Mouse (Mus musculus): ENCODE measurements at regions not wholly inside any gene's neighbourhood (a gene's known extent, or its start where the extent isn't known, plus 50 kb on each side); places are given as distances from the start of the nearest gene placed in this dataset.
"Not testable (repeated sequence)": the region's sequence is repeated elsewhere in the genome, so short reads cannot be mapped to it uniquely, and the experiment has no call there.

DNA sequence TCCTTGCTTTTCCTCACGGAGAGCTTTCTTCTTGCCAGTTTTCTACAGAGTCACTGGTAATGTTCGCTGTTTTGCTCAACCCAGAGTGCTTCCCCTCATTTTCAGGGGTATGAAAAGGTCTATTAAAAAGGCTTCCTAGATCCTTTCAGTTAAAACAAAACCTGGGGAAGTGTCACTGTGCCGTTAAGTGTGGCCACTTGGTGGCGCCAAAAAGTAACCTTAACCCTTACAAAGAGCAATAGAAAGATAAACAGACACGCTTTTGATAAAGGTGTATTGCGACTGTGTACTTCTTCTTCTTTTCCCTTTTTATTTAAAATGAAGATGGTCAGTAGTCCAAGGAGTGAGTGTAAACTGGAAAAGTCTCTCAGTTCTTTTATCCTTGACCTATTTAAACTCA, 145.2 kb upstream of the Smlr1 start:
- peak; percentile 76 to 77 for DNase-seq

GRCm38 (mm10) chr10:25677889-25678288, 141.8 kb upstream of the Smlr1 start:
- peak; percentile 11 to 24 for DNase-seq

DNA sequence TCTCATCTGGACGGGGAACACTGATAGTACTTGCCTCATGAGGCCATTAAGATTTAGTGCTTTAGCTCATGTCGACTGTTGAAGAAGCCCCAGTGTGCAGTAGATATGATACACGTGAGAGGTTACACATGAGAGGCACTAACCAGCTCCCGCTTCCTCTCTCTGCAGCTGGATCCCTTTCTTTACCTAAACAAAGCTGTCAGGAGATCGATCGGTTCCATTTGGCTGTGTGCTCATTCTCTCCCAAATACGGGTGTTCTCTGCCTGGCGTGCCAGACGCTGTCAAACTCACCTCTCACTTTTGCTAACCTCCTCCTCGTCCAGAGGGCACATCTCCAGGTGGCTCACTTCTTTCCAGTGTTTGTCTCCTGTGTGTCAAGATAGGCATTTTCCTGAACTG, 139.3 kb upstream of the Smlr1 start:
- no peak for DNase-seq

DNA sequence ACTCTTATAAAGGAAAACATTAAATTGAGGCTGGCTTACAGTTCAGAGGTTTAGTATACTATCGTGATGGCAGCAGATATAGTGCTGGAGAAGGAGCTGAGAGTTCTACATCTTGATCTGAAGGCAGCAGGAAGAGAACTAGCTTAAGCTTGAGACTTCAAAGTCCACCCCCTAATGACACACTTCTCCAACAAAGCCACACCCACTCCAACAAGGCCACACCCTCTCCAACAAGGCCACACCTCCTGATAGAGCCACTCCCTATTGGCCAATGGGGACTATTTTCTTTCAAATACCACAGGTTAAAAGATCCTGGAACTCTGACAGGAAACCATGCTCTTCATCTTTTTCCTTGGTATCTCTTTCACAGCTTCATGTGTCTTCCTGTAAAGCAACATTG, 134.0 kb upstream of the Smlr1 start:
- no peak for DNase-seq

DNA sequence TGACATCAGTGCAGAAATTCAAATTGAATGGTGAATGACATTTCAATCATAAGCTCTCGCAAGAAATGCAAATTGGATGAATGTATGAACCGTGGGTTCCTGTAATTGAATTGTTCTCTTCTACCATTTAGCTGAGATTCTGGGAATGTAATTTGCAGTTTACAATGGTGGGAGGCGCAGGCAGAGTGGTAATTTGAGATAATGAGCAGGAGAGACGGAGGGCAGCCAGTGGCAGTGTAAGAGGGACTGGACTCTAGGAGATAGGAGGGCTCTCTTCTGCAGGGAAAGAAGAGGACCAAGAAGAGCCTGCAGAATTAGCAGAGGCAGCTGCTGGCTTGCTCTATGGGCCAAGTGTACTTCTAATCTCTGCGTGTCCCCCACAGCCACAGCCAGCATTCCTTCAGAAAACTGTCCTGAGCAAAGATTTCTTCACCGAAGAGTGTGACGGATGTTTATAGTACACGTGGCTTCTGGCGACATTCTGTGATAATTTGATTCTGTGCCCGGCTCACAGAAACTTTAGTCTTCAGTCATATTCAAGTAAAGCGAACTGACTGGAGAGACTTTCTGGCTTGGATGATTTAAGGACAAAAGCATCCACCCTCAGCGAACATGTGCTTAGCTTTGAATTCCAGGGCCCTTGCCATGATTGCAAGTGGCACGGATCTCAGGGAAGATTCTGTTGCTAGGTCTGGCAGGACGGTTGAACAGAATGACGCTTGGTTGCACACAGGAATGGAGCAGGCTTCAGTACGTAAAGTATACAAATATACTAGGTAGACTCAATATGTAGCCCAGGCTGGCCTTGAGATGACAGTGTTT, 116.9 kb upstream of the Smlr1 start:
- no peak for DNase-seq

DNA sequence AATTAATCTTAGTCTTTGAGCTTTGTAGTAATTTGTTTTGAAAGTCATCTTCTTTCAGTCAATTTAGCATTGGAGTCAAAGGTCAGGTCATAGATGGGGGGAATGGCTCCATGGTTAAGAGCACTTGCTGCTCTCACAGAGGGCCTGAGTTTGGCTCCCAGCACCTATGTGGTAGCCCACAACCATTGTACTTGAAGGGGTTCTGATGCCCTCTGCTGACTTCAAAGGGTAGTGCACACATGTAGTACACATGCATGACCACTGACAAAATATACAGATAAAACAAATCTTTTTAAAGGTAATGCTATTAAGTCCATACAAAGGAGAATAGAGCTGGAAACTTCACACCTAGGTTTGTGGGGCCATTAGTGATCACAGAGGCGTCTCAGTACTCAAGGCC, 111.7 kb upstream of the Smlr1 start:
- DNase-seq = no peak

- DNase-seq = peak; percentile 10 to 13
These were observed 107.5 kb upstream of the Smlr1 start for GRCm38 (mm10) chr10:25643518-25643993.

DNA sequence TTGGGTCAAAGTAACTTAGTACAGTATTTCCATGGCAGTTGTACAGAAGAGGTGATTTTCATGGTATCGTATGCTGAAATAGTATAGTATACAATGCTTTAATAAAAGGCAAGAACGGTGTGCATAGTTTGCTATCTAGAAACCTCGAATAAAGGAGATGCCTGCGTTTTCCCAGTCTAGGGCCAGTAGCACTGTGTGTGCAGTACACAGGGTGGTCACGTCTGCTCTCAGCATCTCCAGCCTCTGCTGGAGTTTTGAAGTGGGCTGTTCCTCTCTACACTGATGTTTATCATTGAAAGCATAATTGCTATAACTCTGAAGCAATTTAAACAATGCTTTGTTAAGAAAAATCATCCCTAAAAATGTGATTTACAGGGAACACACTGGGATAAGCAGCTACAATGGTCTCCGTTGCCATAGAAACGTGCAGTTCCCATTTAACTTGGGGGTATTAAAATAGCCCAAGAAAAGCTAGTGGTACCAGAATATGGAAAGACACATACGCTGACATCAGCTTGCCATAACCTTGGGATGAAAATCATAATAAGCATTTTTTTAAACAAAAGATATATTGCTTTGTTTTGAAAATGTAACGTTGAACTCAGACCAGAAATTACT, 106.1 kb upstream of the Smlr1 start:
- no peak for DNase-seq

GRCm38 (mm10) chr10:25633058-25633614, 97.1 kb upstream of the Smlr1 start:
- no peak for DNase-seq

DNA sequence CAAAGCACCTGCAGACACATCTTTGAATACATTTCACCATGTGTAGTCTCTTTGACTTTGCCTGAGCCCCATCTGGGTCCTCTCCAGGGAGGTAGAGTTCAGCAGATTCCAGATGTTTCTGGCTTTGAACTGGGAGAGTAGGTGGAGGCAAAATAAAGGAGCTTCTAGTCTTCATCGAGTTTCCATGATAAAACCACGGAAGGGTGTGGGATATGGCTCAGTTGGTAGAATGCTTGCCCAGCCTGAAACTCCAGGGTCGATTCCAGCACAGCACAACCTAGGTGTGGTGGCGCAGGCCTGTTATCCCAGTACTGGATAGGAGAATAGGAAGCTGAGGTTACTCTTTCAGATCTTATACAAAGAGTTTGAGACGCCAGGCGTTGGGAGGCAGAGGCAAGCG, 96.2 kb upstream of the Smlr1 start:
- no peak for DNase-seq

- DNase-seq = no peak
These were observed 86.5 kb upstream of the Smlr1 start for GRCm38 (mm10) chr10:25622585-25622984.

DNA sequence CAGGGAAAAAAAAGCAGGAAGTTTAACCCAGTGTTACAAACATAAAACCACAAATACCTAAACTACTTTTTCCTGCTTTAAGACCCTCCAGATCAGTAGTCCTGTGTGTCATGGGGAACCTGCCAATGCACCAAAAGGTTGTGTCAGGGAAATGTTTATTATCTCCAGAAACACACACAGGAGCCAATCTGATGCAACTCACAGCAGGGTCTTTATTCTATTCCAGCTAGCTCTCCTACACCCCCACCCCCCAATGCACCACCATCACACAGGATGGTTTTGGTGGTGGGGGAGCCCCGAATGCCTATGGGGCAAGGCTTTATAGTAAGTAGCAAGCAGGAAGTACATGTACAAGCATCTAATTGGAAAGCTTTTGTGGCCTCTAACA, 85.7 kb upstream of the Smlr1 start:
- DNase-seq = not testable (repeated sequence)

GRCm38 (mm10) chr10:25620939-25621746, 85.1 kb upstream of the Smlr1 start:
- DNase-seq = peak; percentile 16 to 23

- no peak for DNase-seq
These were observed 83.6 kb upstream of the Smlr1 start for GRCm38 (mm10) chr10:25619702-25620101.

DNA sequence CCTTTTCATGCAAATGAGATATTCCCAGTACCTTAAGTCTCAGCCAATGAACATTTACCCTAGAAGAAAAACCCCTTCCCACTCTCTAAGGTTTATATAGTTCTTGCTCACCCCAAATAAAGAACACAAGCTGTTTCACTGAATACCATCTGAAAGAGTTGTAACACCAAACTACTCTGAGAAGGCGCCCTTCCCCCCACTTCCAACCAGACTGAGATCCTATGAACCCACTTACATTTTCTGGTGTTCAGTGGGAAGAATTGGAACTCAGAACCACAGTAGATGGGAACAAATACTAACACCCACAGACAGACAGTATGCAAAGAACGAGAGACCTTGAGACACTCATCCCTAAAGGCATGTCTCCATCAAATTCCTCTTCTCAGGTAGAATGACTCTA, 65.4 kb upstream of the Smlr1 start:
- no peak for DNase-seq

DNA sequence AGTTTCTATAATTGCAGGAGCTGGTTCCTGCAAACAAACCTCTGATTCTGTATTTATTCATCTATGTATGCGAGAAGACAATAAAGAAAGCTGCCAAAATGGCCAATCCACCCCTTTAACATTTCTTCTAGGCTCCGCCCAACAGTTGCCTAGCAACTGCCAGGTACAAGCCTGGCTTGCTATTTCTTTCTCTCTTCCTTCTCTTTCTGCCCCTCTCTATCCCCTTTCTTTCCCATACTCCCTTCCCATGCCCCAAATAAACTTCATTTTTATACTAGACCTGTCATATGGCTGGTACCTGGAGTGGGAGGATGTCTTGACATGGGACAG, 53.2 kb upstream of the Smlr1 start:
- DNase-seq = no peak

- DNase-seq = no peak
These were observed 52.7 kb upstream of the Smlr1 start for GRCm38 (mm10) chr10:25588611-25589315.
